Mouse (Mus musculus): Measurements from ENCODE around the gene Gm6176. TPM values are rescaled to one million over a fixed set of nuclear protein-coding genes. Genes with fewer than 3 reads are reported as not detected.

Gm6176 gene
- not detected for polyA plus RNA-seq (2015; fragmentation: Illumina TruSeq; extraction: RNeasy Lipid Tissue Mini Kit (QIAGEN cat#74804); ENCODE audit: insufficient read depth, low replicate concordance)

GRCm38 (mm10) chr7:22056205-22056604 lies at the start of gene Gm6176:
Gene Gm6176, minus strand, starts transcription at chr7:22056305.

DNA sequence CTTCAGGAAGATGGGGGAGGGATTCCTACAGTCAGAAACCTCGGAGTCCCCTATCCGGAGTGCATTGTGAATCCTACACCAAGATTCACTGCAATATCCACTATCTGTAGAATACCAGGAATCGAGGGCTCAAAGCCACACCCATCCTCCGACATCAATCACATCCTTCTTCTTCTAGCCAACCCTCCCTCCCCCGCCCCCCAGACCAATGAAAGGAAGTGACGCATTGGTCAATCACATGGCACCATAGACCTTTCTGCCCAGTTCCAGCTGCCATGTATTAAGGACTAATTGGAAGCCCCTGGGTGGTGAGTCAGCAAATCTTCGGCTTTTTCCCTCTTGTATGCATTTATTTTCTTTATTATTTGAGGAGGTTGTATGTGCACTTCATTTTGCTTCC lies 12.7 kb upstream of the Gm6176 start, which contains the start of gene Vmn1r139:
TSS of gene Vmn1r139 (plus strand) at position 301 of the 400 bp plus-strand sequence.

DNA sequence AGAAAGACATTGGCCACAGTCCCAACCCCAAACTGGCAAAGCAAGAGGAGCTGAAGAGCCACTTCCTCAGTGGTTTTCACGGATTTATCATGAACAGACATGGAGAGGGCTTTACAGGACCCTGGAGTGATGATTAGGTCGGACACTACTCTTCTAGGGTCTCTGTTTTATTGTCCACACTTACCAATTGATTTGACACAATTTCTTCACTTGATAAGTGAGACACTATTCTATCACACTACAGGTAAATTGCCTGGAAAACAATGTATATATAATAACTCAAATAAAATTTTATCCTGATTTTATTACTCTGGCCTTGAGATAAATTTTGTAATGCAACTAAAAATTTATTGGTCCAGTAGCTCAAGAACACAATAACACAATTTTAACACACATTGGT lies 27.3 kb downstream of the Gm6176 start, which contains the start of gene Vmn1r138:
TSS of gene Vmn1r138 (minus strand) at position 101 of the 400 bp plus-strand sequence.

Other genes starting within 250 kb of the Gm6176 start
- gene Vmn1r135, start 224.0 kb downstream of the Gm6176 start, polyA plus RNA-seq (2015; fragmentation: Illumina TruSeq; extraction: RNeasy Lipid Tissue Mini Kit (QIAGEN cat#74804); ENCODE audit: insufficient read depth, low replicate concordance) = not detected
- not detected for gene Gm5725, start 212.0 kb downstream of the Gm6176 start, polyA plus RNA-seq (2015; fragmentation: Illumina TruSeq; extraction: RNeasy Lipid Tissue Mini Kit (QIAGEN cat#74804); ENCODE audit: insufficient read depth, low replicate concordance)
- not detected for gene Gm5891, start 135.0 kb downstream of the Gm6176 start, polyA plus RNA-seq (2015; fragmentation: Illumina TruSeq; extraction: RNeasy Lipid Tissue Mini Kit (QIAGEN cat#74804); ENCODE audit: insufficient read depth, low replicate concordance)
- gene Vmn1r137, start 61.7 kb downstream of the Gm6176 start, polyA plus RNA-seq (2015; fragmentation: Illumina TruSeq; extraction: RNeasy Lipid Tissue Mini Kit (QIAGEN cat#74804); ENCODE audit: insufficient read depth, low replicate concordance) = not detected
- not detected for gene Vmn1r138, start 27.4 kb downstream of the Gm6176 start, polyA plus RNA-seq (2015; fragmentation: Illumina TruSeq; extraction: RNeasy Lipid Tissue Mini Kit (QIAGEN cat#74804); ENCODE audit: insufficient read depth, low replicate concordance)
- not detected for gene Vmn1r139, start 12.8 kb upstream of the Gm6176 start, polyA plus RNA-seq (2015; fragmentation: Illumina TruSeq; extraction: RNeasy Lipid Tissue Mini Kit (QIAGEN cat#74804); ENCODE audit: insufficient read depth, low replicate concordance)
- not detected for gene Gm16451, start 61.9 kb upstream of the Gm6176 start, polyA plus RNA-seq (2015; fragmentation: Illumina TruSeq; extraction: RNeasy Lipid Tissue Mini Kit (QIAGEN cat#74804); ENCODE audit: insufficient read depth, low replicate concordance)
- not detected for gene Gm10666, start 78.4 kb upstream of the Gm6176 start, polyA plus RNA-seq (2015; fragmentation: Illumina TruSeq; extraction: RNeasy Lipid Tissue Mini Kit (QIAGEN cat#74804); ENCODE audit: insufficient read depth, low replicate concordance)
- not detected for gene Vmn1r142, start 107.7 kb upstream of the Gm6176 start, polyA plus RNA-seq (2015; fragmentation: Illumina TruSeq; extraction: RNeasy Lipid Tissue Mini Kit (QIAGEN cat#74804); ENCODE audit: insufficient read depth, low replicate concordance)
- not detected for gene Vmn1r143, start 133.1 kb upstream of the Gm6176 start, polyA plus RNA-seq (2015; fragmentation: Illumina TruSeq; extraction: RNeasy Lipid Tissue Mini Kit (QIAGEN cat#74804); ENCODE audit: insufficient read depth, low replicate concordance)
- not detected for gene Gm8653, start 145.0 kb upstream of the Gm6176 start, polyA plus RNA-seq (2015; fragmentation: Illumina TruSeq; extraction: RNeasy Lipid Tissue Mini Kit (QIAGEN cat#74804); ENCODE audit: insufficient read depth, low replicate concordance)
- gene Gm8453, start 173.2 kb upstream of the Gm6176 start, polyA plus RNA-seq (2015; fragmentation: Illumina TruSeq; extraction: RNeasy Lipid Tissue Mini Kit (QIAGEN cat#74804); ENCODE audit: insufficient read depth, low replicate concordance) = not detected